Mouse (Mus musculus): ENCODE results near the gene Pkd1. TPM values are rescaled to one million over a fixed set of nuclear protein-coding genes. Genes with fewer than 3 reads are reported as not detected.

Gene Pkd1
- total and polyA plus RNA-seq, 3 experiments, result 35.6 to 48.5 (median 36.2) TPM

GRCm38 (mm10) chr17:24590943-24591342 lies 41.3 kb downstream of the Pkd1 start:
- intact Hi-C loops (cut with DNase I), result loop anchor here (5.0 kb wide), 1 partner anchor 39 kb away; no protein-coding TSS in a partner anchor
- H3K27ac ChIP-seq, result no peak overlapping the region
- H3K9ac ChIP-seq (ENCODE audit: low read depth, low read length), result no peak overlapping the region
- H3K36me3 ChIP-seq (ENCODE audit: control insufficient read depth, insufficient read depth, low read length), result peaks cover 2% of the 10 kb centered on the region; the same call in 1 of the 2 replicates
- H3K4me1 ChIP-seq (ENCODE audit: control insufficient read depth, insufficient read depth, low read length), result no peaks in the 10 kb centered on the region
- no peak for TF ChIP-seq EP300 (IDR thresholded peaks at IDR 0.05; ENCODE audit: insufficient read depth, low read depth, low read length)
- no peak for TF ChIP-seq POLR2A (IDR thresholded peaks at IDR 0.05; ENCODE audit: insufficient read depth, low read depth, low read length)
- no peak for TF ChIP-seq CTCF (IDR thresholded peaks at IDR 0.05)
- WGBS, result 51% methylated on average over 3 of the region's 3 CpGs
- no peak overlapping the region for H3K4me3 ChIP-seq
- no peaks in the 10 kb centered on the region for H3K79me2 ChIP-seq (replicated peaks; ENCODE audit: control insufficient read depth, insufficient read depth, low read length)
- H3K27me3 ChIP-seq (ENCODE audit: control insufficient read depth, insufficient read depth, low read length), result no peaks in the 10 kb centered on the region
- peak in 1 of 2 experiments; percentile 54 for DNase-seq

GRCm38 (mm10) chr17:24591695-24592094 lies 42.1 kb downstream of the Pkd1 start:
- Histone ChIP-seq H3K79me2 (replicated peaks; ENCODE audit: control insufficient read depth, insufficient read depth, low read length) (no peaks in the 10 kb centered on the region), H3K27ac (no peak overlapping the region), H3K36me3 (ENCODE audit: control insufficient read depth, insufficient read depth, low read length) (no peaks in the 10 kb centered on the region; the same call in 1 of the 2 replicates), H3K4me1 (ENCODE audit: control insufficient read depth, insufficient read depth, low read length) (no peaks in the 10 kb centered on the region), H3K27me3 (ENCODE audit: control insufficient read depth, insufficient read depth, low read length) (no peaks in the 10 kb centered on the region), H3K9ac (ENCODE audit: low read depth, low read length) (no peak overlapping the region), H3K4me3 (no peak overlapping the region)
- intact Hi-C loops (cut with DNase I), result loop anchor here (5.0 kb wide), 1 partner anchor 39 kb away; no protein-coding TSS in a partner anchor
- DNase-seq, result no peak
- no peak for TF ChIP-seq CTCF (IDR thresholded peaks at IDR 0.05)
- TF ChIP-seq POLR2A (IDR thresholded peaks at IDR 0.05; ENCODE audit: insufficient read depth, low read depth, low read length), result no peak
- TF ChIP-seq EP300 (IDR thresholded peaks at IDR 0.05; ENCODE audit: insufficient read depth, low read depth, low read length), result no peak
- WGBS, result 93% methylated on average over 5 of the region's 5 CpGs

GRCm38 (mm10) chr17:24593248-24593647 lies 43.6 kb downstream of the Pkd1 start:
- Histone ChIP-seq H3K27ac (no peak overlapping the region), H3K79me2 (replicated peaks; ENCODE audit: control insufficient read depth, insufficient read depth, low read length) (no peaks in the 10 kb centered on the region), H3K27me3 (ENCODE audit: control insufficient read depth, insufficient read depth, low read length) (no peaks in the 10 kb centered on the region), H3K4me1 (ENCODE audit: control insufficient read depth, insufficient read depth, low read length) (no peaks in the 10 kb centered on the region), H3K36me3 (ENCODE audit: control insufficient read depth, insufficient read depth, low read length) (no peaks in the 10 kb centered on the region), H3K9ac (ENCODE audit: low read depth, low read length) (no peak overlapping the region), H3K4me3 (no peak overlapping the region)
- no peak for DNase-seq
- no peak for TF ChIP-seq CTCF (IDR thresholded peaks at IDR 0.05)
- WGBS, result 78% methylated on average over 5 of the region's 5 CpGs
- intact Hi-C loops (cut with DNase I), result loop anchor here (5.0 kb wide), 1 partner anchor 41 kb away; no protein-coding TSS in a partner anchor

- Histone ChIP-seq H3K4me1 (ENCODE audit: control insufficient read depth, insufficient read depth, low read length) (no peaks in the 10 kb centered on the region), H3K4me3 (no peak overlapping the region), H3K9ac (ENCODE audit: low read depth, low read length) (no peak overlapping the region), H3K27ac (no peak overlapping the region), H3K27me3 (ENCODE audit: control insufficient read depth, insufficient read depth, low read length) (no peaks in the 10 kb centered on the region), H3K79me2 (replicated peaks; ENCODE audit: control insufficient read depth, insufficient read depth, low read length) (no peaks in the 10 kb centered on the region), H3K36me3 (ENCODE audit: control insufficient read depth, insufficient read depth, low read length) (no peaks in the 10 kb centered on the region)
- DNase-seq, result no peak
- TF ChIP-seq EP300 (IDR thresholded peaks at IDR 0.05; ENCODE audit: insufficient read depth, low read depth, low read length), result no peak
- TF ChIP-seq CTCF (IDR thresholded peaks at IDR 0.05), result no peak
- no peak for TF ChIP-seq POLR2A (IDR thresholded peaks at IDR 0.05; ENCODE audit: insufficient read depth, low read depth, low read length)
- intact Hi-C loops (cut with DNase I), result loop anchor here (5.0 kb wide), 1 partner anchor 42 kb away; no protein-coding TSS in a partner anchor
- 84% methylated on average over 26 of the region's 26 CpGs for WGBS
These were observed 44.6 kb downstream of the Pkd1 start for GRCm38 (mm10) chr17:24593992-24594890.

- intact Hi-C loops (cut with DNase I), result loop anchor here (5.0 kb wide), 1 partner anchor 57 kb away; the partner anchor contains the start of gene Slc9a3r2
- Histone ChIP-seq H3K9ac (ENCODE audit: low read depth, low read length) (no peak overlapping the region), H3K79me2 (replicated peaks; ENCODE audit: control insufficient read depth, insufficient read depth, low read length) (no peaks in the 10 kb centered on the region), H3K27me3 (ENCODE audit: control insufficient read depth, insufficient read depth, low read length) (no peaks in the 10 kb centered on the region), H3K27ac (no peak overlapping the region), H3K36me3 (ENCODE audit: control insufficient read depth, insufficient read depth, low read length) (no peaks in the 10 kb centered on the region), H3K4me1 (ENCODE audit: control insufficient read depth, insufficient read depth, low read length) (no peaks in the 10 kb centered on the region), H3K4me3 (no peak overlapping the region)
- no peak for DNase-seq
- TF ChIP-seq CTCF (IDR thresholded peaks at IDR 0.05) (peak; percentile 35; the same call in 1 of the 2 replicates), EP300 (IDR thresholded peaks at IDR 0.05; ENCODE audit: insufficient read depth, low read depth, low read length) (no peak)
- 58% methylated on average over 17 of the region's 17 CpGs for WGBS
These were observed 45.8 kb downstream of the Pkd1 start for GRCm38 (mm10) chr17:24595126-24596072.
